Mouse (Mus musculus) forebrain, embryonic 11.5 days (tissue): ENCODE data around the gene Dirc2. TPM values are rescaled to one million over a fixed set of nuclear protein-coding genes. Genes with fewer than 3 reads are reported as not detected.

Experiments
- ATAC-seq: fragments of 200-750 bp; cut with Nextera tagmentation; replicated peaks from 2 replicates; pipeline ENCODE4 v1.8.0; 2017; ENCODE audit warnings: moderate TSS enrichment; ENCODE audit not compliant: low FRiP score
- DNase-seq: peaks from one replicate; pipeline ENCODE4 v3.0.0-alpha.2; 2017; ENCODE audit warnings: low spot score
- H3K27ac ChIP-seq: fragments of 300-500 bp; sonication (generic); 2 replicates; pipeline ENCODE4 v1.5.1; 2014; ENCODE audit warnings: low read depth, low read length
- H3K27me3 ChIP-seq: fragments of 300-500 bp; sonication (generic); 2 replicates; pipeline ENCODE4 v1.6.1; 2014; ENCODE audit warnings: mild to moderate bottlenecking, low read length, mixed read lengths; ENCODE audit not compliant: control insufficient read depth, insufficient read depth
- H3K36me3 ChIP-seq: fragments of 300-500 bp; sonication (generic); 2 replicates; pipeline ENCODE4 v1.6.1; 2014; ENCODE audit warnings: mild to moderate bottlenecking, low read length, moderate library complexity, mixed read lengths; ENCODE audit not compliant: control insufficient read depth, insufficient read depth
- H3K4me1 ChIP-seq: fragments of 300-500 bp; sonication (generic); replicated peaks from 2 replicates; pipeline ENCODE4 v1.6.1; 2014; ENCODE audit warnings: low read length, mixed read lengths; ENCODE audit not compliant: control insufficient read depth, insufficient read depth
- H3K4me2 ChIP-seq: fragments of 300-500 bp; sonication (generic); 2 replicates; pipeline ENCODE4 v1.6.1; 2014; ENCODE audit warnings: low read depth, mild to moderate bottlenecking, low read length, moderate library complexity, mixed read lengths; ENCODE audit not compliant: severe bottlenecking
- H3K4me3 ChIP-seq: fragments of 300-500 bp; sonication (generic); 2 replicates; pipeline ENCODE4 v1.5.1; 2014; ENCODE audit warnings: low read depth, low read length
- H3K9ac ChIP-seq: fragments of 300-500 bp; sonication (generic); 2 replicates; pipeline ENCODE4 v1.6.1; 2014; ENCODE audit warnings: low read length
- H3K9me3 ChIP-seq: fragments of 300-500 bp; sonication (generic); 2 replicates; pipeline ENCODE4 v1.6.1; 2016; ENCODE audit warnings: low read length, mixed read lengths; ENCODE audit not compliant: control insufficient read depth
- WGBS: fragments of 180-500 bp; shearing (Covaris S2); extraction: QIAGEN DNeasy Blood & Tissue Kit; methylation state at CpG from one replicate; pipeline ENCODE4 v1.1.7; 2014; 5-methylcytosine and 5-hydroxymethylcytosine counted together
- polyA plus RNA-seq: library from polyadenylated mRNA; unstranded; fragments of >200 nt; fragmentation: Nextera tagmentation; extraction: Ambion mirVana; gene quantifications from 2 replicates; pipeline ENCODE4 v1.2.1, GENCODE M21; 2014

The Dirc2 gene
- polyA plus RNA-seq, 1 experiment from 2014 or later: 13.9 TPM

DNA sequence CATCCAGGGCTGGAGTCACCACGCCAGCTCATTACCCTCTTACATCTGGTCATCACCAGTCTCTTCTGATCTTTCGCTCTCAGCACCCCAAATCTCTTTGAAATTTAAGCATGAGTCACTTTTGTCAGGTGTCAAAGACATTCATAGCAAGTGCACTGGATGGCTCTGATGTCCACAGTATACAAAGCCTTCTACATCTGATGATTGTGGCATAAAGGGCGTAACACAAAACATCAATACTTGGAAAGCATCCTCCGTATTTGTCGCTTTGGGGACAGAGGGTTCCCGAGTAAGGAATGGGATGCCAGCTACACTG, 729 bp downstream of the Dirc2 start:
- Histone ChIP-seq H3K9ac (peak overlapping the region; percentile 84), H3K27ac (no peak overlapping the region)

DNA sequence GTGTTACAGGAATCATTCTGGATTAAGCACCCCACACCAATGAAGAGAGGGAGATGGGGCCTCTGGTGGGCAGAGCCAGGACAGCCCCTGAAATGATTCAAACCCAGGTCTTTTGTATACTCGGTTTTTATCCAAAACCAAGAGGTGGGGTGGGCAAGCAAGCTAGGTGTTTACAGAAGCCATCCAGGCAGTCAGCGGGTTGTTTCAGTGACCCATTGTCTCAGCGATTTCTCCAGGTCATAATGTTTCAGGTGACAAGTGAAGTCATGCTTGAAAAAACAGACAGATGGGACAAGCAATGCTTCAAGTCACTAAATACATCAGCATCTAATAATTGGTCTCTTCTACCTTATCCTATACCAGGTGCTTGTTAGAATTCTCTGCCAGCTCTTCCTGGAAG, 2.8 kb downstream of the Dirc2 start:
- Histone ChIP-seq H3K4me3 (no peak overlapping the region), H3K4me1 (no peaks in the 10 kb centered on the region; the same call in 1 of the 2 replicates), H3K36me3 (no peaks in the 10 kb centered on the region), H3K4me2 (no peak overlapping the region), H3K9me3 (no peaks in the 10 kb centered on the region), H3K27ac (no peak overlapping the region), H3K27me3 (no peaks in the 10 kb centered on the region), H3K9ac (no peak overlapping the region)
- WGBS: 91% methylated on average over 3 of the region's 3 CpGs
- ATAC-seq (no peak), DNase-seq (no peak)

More for the DNA sequence above, 729 bp downstream of the Dirc2 start:
- no peak for ATAC-seq
- Histone ChIP-seq H3K4me3 (peak overlapping the region; percentile 87), H3K27me3 (no peaks in the 10 kb centered on the region), H3K9me3 (no peaks in the 10 kb centered on the region), H3K4me2 (peak overlapping the region; percentile 79), H3K36me3 (no peaks in the 10 kb centered on the region), H3K4me1 (no peaks in the 10 kb centered on the region; the same call in 1 of the 2 replicates)
- DNase-seq: no peak
- 28% methylated on average over 6 of the region's 6 CpGs for WGBS

DNA sequence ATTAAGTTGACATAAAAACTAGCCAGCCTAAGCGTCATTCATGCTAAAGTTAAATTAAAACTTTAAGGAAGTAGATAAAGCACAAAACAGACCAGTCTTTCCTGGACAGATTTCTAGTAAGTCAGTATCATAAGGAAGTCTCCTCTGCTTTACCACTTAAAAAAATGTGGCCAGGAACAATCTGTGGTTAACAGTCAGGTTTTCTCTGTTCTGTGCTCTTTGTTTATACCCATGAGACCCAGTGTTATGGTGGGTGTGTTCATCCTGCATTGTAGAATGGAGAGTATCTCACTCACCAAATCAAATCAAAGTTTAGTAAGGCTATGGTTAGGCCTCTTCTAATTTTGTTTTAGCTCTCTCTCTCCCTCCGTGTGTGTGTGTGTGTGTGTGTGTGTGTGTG, 3.7 kb downstream of the Dirc2 start:
- Histone ChIP-seq H3K36me3 (no peaks in the 10 kb centered on the region), H3K27ac (no peak overlapping the region), H3K4me1 (no peaks in the 10 kb centered on the region), H3K9me3 (no peaks in the 10 kb centered on the region), H3K4me3 (no peak overlapping the region), H3K4me2 (no peak overlapping the region), H3K27me3 (no peaks in the 10 kb centered on the region), H3K9ac (no peak overlapping the region)
- WGBS: 87% methylated on average over 2 of the region's 2 CpGs
- ATAC-seq (no peak), DNase-seq (no peak)

DNA sequence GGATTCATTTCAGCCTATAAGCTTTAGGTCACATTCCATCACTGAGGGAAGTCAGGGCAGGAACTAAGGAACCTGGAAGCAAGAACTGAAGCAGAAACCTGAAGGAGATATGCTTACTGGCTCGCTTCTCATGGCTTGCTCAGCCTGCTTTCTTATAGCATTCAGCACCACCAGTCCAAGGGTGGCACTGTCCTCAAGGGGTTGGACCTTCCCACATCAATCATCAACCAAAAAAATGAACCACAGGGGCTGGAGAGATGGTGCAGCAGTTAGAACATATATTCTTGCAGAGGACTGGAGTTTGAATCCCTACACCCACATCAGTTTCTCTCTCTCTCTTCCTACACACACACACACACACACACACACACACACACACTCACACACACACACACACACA, 4.2 kb downstream of the Dirc2 start:
- Histone ChIP-seq H3K27me3 (no peaks in the 10 kb centered on the region), H3K27ac (no peak overlapping the region), H3K4me1 (no peaks in the 10 kb centered on the region), H3K4me2 (no peak overlapping the region), H3K36me3 (no peaks in the 10 kb centered on the region), H3K9ac (no peak overlapping the region), H3K9me3 (no peaks in the 10 kb centered on the region), H3K4me3 (no peak overlapping the region)
- no peak for ATAC-seq
- WGBS: 88% methylated on average over 1 of the region's 1 CpGs
- no peak for DNase-seq

DNA sequence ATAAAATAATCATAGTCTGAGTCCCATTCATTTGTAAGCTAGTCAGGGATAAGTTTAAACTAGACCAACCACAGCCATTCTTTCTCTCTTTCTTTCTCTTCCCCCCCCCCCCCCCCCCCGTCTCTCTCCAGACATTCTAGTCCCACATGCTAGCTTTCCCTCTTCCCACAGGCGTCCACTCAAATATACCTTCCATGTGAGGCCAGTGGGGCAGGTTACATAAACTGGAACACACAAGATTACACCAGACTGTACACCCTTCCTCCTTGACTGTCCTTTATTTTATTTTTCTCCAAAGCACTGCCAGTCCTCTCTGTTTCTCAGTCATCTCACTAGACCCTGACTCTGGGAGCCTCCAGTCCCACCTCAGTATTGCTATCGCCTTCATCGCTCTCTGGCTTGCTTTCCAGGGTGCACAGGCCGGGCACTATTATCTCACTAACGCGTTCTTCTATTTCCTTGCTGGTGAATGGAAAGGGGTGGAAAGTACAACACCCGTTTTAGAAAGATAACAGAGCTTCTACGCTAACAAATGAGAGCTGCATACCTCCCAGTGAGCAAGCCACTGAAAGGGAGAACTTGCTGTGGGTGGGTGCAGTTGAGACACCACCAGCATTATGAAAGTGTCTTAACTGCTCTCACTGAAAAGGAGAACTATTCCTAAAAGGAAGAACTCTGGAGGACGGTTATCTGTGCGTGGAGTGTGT, 5.4 kb downstream of the Dirc2 start:
- 82% methylated on average over 10 of the region's 11 CpGs for WGBS
- no peak for ATAC-seq

DNA sequence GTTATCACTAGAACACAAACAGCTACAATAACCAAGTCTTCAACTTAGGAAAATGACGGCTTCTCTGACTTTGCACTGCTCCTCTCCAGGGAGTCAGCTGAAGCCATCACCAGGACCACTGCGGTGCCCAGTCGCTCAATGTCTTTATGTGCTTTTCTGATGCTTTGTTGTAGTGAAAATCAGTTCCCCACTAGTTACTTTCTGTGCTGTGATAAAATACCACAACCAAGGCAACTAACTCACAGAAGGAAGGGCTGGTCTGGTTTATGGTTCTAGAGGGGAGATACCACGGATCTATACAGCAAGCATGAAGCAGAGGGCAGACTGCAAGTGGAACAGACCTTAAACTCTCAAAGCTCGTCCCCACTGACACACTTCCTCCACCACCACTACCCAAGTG, 9.8 kb downstream of the Dirc2 start:
- no peaks in the 10 kb centered on the region for H3K27me3 ChIP-seq
- no peak overlapping the region for H3K4me2 ChIP-seq
- H3K9ac ChIP-seq: no peak overlapping the region
- no peaks in the 10 kb centered on the region for H3K9me3 ChIP-seq
- ATAC-seq (no peak), DNase-seq (no peak)
- 83% methylated on average over 5 of the region's 5 CpGs for WGBS
- H3K36me3 ChIP-seq: no peaks in the 10 kb centered on the region
- no peaks in the 10 kb centered on the region for H3K4me1 ChIP-seq
- H3K4me3 ChIP-seq: no peak overlapping the region
- H3K27ac ChIP-seq: no peak overlapping the region

More for the DNA sequence above, 5.4 kb downstream of the Dirc2 start:
- Histone ChIP-seq H3K27me3 (no peaks in the 10 kb centered on the region), H3K4me3 (no peak overlapping the region), H3K4me1 (no peaks in the 10 kb centered on the region), H3K36me3 (no peaks in the 10 kb centered on the region), H3K4me2 (no peak overlapping the region), H3K9ac (no peak overlapping the region), H3K27ac (no peak overlapping the region), H3K9me3 (no peaks in the 10 kb centered on the region)
- DNase-seq: no peak

DNA sequence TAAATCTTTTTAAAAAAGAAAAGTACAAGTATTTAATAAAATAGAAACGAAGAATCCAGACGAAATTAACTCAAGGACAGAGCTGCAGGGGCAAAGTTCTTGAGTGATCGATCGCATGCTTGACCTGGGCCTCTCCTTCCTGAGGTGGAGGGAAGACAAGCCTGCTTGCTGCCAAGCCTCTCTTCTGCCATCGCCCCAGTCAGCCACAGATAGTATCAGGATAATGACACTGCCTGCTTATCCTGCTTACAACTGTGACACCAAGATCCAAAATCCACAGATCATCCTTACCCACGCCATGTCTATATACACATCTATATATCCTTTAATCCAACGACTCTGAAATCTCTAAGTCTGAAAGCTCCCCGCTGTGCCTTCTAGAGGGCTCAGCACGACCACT, 12.5 kb downstream of the Dirc2 start:
- Histone ChIP-seq H3K9me3 (no peaks in the 10 kb centered on the region), H3K4me2 (no peak overlapping the region), H3K4me3 (no peak overlapping the region), H3K4me1 (no peaks in the 10 kb centered on the region), H3K36me3 (no peaks in the 10 kb centered on the region), H3K27me3 (no peaks in the 10 kb centered on the region), H3K27ac (no peak overlapping the region), H3K9ac (no peak overlapping the region)
- no peak for ATAC-seq
- no peak for DNase-seq
- 92% methylated on average over 9 of the region's 9 CpGs for WGBS

DNA sequence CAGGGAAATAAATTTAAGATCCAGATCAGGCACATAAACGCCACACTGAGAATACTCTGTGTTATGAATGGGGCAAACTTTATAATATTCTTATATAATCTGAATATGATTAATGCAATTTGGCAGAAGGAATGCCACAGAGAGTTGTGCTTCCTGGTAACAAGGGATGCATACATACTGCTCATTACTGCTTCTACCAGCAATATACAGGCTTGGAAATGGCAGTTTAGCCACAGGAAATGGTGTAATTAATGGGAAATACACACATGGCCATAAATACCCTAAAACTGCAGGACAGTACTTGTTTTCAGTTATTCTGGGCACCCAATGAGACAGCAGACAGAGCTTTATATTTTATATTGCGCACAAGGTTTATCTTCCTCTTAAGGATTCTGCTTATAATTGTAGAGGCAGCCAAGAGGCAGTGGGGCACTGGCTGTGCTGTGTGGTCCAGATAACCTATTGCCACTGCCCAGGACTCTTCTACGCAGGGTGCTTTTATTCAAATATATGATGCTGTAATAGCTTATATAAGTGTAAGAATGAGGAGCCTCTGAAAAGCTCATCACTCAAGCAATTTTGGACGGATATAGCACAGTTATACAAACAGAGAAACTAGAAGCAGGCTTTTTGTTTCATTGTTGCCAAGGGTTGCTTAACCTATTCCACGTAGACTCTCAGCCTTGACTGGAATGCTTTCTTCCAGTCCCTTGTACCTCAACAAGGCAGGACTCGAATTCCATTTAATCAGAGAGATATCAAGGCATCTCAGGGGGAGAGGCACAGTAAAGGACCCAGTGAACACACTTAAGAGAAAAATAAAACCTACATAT, 13.4 kb downstream of the Dirc2 start:
- H3K9ac ChIP-seq: no peak overlapping the region
- H3K4me1 ChIP-seq: no peaks in the 10 kb centered on the region
- H3K36me3 ChIP-seq: no peaks in the 10 kb centered on the region
- no peak for ATAC-seq
- DNase-seq: no peak
- 86% methylated on average over 6 of the region's 6 CpGs for WGBS
- H3K27me3 ChIP-seq: no peaks in the 10 kb centered on the region
- H3K4me3 ChIP-seq: no peak overlapping the region
- no peaks in the 10 kb centered on the region for H3K9me3 ChIP-seq
- no peak overlapping the region for H3K27ac ChIP-seq
- no peak overlapping the region for H3K4me2 ChIP-seq

DNA sequence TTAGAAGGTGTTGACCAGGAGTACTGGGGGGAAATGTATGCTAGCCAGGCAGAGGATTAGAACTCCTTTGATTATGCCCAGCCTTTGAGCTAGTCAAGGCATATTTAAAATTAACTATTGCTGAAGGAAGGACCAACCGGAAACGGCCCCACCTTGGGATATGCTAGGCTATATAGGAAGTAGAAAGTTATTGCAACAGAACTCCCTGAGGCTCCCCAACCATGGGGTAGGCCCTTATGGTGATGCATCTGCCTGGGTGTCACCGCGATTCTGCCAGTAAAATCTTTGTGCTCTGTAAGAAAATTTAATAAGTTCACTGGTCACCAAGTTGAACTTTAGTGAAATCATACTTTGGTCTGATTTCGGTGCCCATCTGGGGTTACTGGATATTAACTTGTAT, 15.2 kb downstream of the Dirc2 start:
- Histone ChIP-seq H3K27me3 (no peaks in the 10 kb centered on the region), H3K36me3 (no peaks in the 10 kb centered on the region), H3K9ac (no peak overlapping the region), H3K4me2 (no peak overlapping the region), H3K4me3 (no peak overlapping the region), H3K4me1 (no peaks in the 10 kb centered on the region), H3K9me3 (no peaks in the 10 kb centered on the region), H3K27ac (no peak overlapping the region)
- WGBS: 91% methylated on average over 5 of the region's 5 CpGs
- ATAC-seq (no peak), DNase-seq (no peak)
